Mouse (Mus musculus): ENCODE measurements at regions not wholly inside any gene's neighbourhood (a gene's known extent, or its start where the extent isn't known, plus 50 kb on each side); places are given as distances from the start of the nearest gene placed in this dataset.

DNA sequence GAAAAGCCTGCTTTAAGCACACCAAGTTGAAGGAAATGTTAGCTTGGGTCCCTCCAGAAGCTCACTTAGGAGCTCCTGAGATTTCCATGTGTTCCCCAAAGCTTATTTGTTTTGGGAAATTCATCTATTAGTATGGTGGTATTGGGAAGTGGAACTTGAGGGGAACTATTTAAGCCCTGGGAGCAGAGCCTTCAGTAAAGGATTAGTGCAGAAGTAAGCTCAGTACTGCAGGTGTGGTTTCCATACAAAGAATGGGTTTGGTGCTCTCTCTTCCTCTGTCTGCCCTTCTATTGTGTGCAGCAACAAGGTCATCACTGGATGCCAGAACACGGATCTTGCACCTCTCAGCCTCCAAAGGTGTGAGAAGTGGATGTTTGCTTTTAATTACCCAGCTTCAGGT, 57.2 kb downstream of the Foxa2 start:
- no peak overlapping the region for H3K4me3 ChIP-seq (ENCODE audit: low read depth, low read length)
- no peak overlapping the region for H3K4me2 ChIP-seq (ENCODE audit: low read depth)
- WGBS = 65% methylated on average over 1 of the region's 1 CpGs
- H3K36me3 ChIP-seq (ENCODE audit: insufficient read depth) = no peaks in the 10 kb centered on the region
- TF ChIP-seq CTCF (IDR thresholded peaks at IDR 0.05; ENCODE audit: low read depth) = no peak
- no peak overlapping the region for H3K9ac ChIP-seq
- H3K9me3 ChIP-seq (ENCODE audit: low read length) = no peaks in the 10 kb centered on the region
- DNase-seq (no peak), ATAC-seq (no peak)
- H3K27ac ChIP-seq (ENCODE audit: low read depth, low read length) = no peak overlapping the region
- no peaks in the 10 kb centered on the region for H3K4me1 ChIP-seq (ENCODE audit: insufficient read depth)
- H3K27me3 ChIP-seq (ENCODE audit: insufficient read depth, low read length) = no peaks in the 10 kb centered on the region

- DNase-seq (no peak), ATAC-seq (no peak)
- H3K4me1 ChIP-seq (ENCODE audit: insufficient read depth) = no peaks in the 10 kb centered on the region
- H3K27me3 ChIP-seq (ENCODE audit: insufficient read depth, low read length) = no peaks in the 10 kb centered on the region; the same call in 1 of the 2 replicates
- no peak for TF ChIP-seq CTCF (IDR thresholded peaks at IDR 0.05; ENCODE audit: low read depth)
- no peak overlapping the region for H3K4me3 ChIP-seq (ENCODE audit: low read depth, low read length)
- H3K36me3 ChIP-seq (ENCODE audit: insufficient read depth) = no peaks in the 10 kb centered on the region
- H3K9me3 ChIP-seq (ENCODE audit: low read length) = no peaks in the 10 kb centered on the region
- H3K9ac ChIP-seq = no peak overlapping the region
- H3K27ac ChIP-seq (ENCODE audit: low read depth, low read length) = no peak overlapping the region
- no peak overlapping the region for H3K4me2 ChIP-seq (ENCODE audit: low read depth)
These were observed 58.2 kb downstream of the Foxa2 start for GRCm38 (mm10) chr2:147988586-147988985.

DNA sequence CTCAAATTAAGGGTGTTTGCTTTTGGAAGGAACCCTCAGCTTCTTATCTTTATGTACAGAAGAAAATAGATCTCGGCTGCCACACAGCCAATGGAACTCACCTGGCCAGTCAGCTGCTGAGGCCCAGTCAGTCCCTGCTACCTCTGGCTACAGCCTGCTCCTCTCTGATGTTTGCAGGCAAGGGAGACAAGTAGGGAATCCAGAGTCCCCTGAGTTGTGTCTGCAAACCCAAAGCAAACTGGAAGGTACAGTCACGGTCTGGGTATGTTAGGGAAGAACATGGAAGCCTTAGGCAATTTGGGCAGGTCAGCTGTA, 61.6 kb downstream of the Foxa2 start:
- WGBS = 90% methylated on average over 2 of the region's 2 CpGs
- no peak for TF ChIP-seq CTCF (IDR thresholded peaks at IDR 0.05; ENCODE audit: low read depth)
- Histone ChIP-seq H3K4me3 (ENCODE audit: low read depth, low read length) (no peak overlapping the region), H3K4me2 (ENCODE audit: low read depth) (no peak overlapping the region), H3K4me1 (ENCODE audit: insufficient read depth) (no peaks in the 10 kb centered on the region), H3K27ac (ENCODE audit: low read depth, low read length) (no peak overlapping the region), H3K9ac (no peak overlapping the region), H3K9me3 (ENCODE audit: low read length) (no peaks in the 10 kb centered on the region), H3K36me3 (ENCODE audit: insufficient read depth) (no peaks in the 10 kb centered on the region), H3K27me3 (ENCODE audit: insufficient read depth, low read length) (no peaks in the 10 kb centered on the region; the same call in 1 of the 2 replicates)
- no peak for ATAC-seq
- no peak for DNase-seq

GRCm38 (mm10) chr2:147984547-147985260, 62.1 kb downstream of the Foxa2 start:
- H3K9me3 ChIP-seq (ENCODE audit: low read length) = no peaks in the 10 kb centered on the region
- DNase-seq = no peak
- H3K4me3 ChIP-seq (ENCODE audit: low read depth, low read length) = no peak overlapping the region
- H3K27ac ChIP-seq (ENCODE audit: low read depth, low read length) = no peak overlapping the region
- TF ChIP-seq CTCF (IDR thresholded peaks at IDR 0.05; ENCODE audit: low read depth) = no peak
- 43% methylated on average over 12 of the region's 12 CpGs for WGBS
- ATAC-seq = peak; percentile 27; the same call in 1 of the 2 replicates
- H3K4me1 ChIP-seq (ENCODE audit: insufficient read depth) = no peaks in the 10 kb centered on the region
- no peaks in the 10 kb centered on the region; the same call in 1 of the 2 replicates for H3K27me3 ChIP-seq (ENCODE audit: insufficient read depth, low read length)
- H3K4me2 ChIP-seq (ENCODE audit: low read depth) = no peak overlapping the region
- H3K9ac ChIP-seq = no peak overlapping the region
- H3K36me3 ChIP-seq (ENCODE audit: insufficient read depth) = no peaks in the 10 kb centered on the region

GRCm38 (mm10) chr2:147980929-147981479, 65.8 kb downstream of the Foxa2 start:
- no peak overlapping the region for H3K4me2 ChIP-seq (ENCODE audit: low read depth)
- H3K9me3 ChIP-seq (ENCODE audit: low read length) = no peaks in the 10 kb centered on the region
- no peak overlapping the region for H3K9ac ChIP-seq
- H3K27me3 ChIP-seq (ENCODE audit: insufficient read depth, low read length) = no peaks in the 10 kb centered on the region; the same call in 1 of the 2 replicates
- H3K27ac ChIP-seq (ENCODE audit: low read depth, low read length) = no peak overlapping the region
- ATAC-seq (no peak), DNase-seq (no peak)
- no peaks in the 10 kb centered on the region for H3K36me3 ChIP-seq (ENCODE audit: insufficient read depth)
- 14% methylated on average over 6 of the region's 6 CpGs for WGBS
- TF ChIP-seq CTCF (IDR thresholded peaks at IDR 0.05; ENCODE audit: low read depth) = no peak
- H3K4me3 ChIP-seq (ENCODE audit: low read depth, low read length) = no peak overlapping the region
- no peaks in the 10 kb centered on the region for H3K4me1 ChIP-seq (ENCODE audit: insufficient read depth)

- Histone ChIP-seq H3K9ac (no peak overlapping the region), H3K9me3 (ENCODE audit: low read length) (no peaks in the 10 kb centered on the region), H3K4me1 (ENCODE audit: insufficient read depth) (no peaks in the 10 kb centered on the region), H3K4me3 (ENCODE audit: low read depth, low read length) (no peak overlapping the region), H3K27me3 (ENCODE audit: insufficient read depth, low read length) (no peaks in the 10 kb centered on the region; the same call in 1 of the 2 replicates), H3K27ac (ENCODE audit: low read depth, low read length) (no peak overlapping the region), H3K36me3 (ENCODE audit: insufficient read depth) (no peaks in the 10 kb centered on the region), H3K4me2 (ENCODE audit: low read depth) (no peak overlapping the region)
- WGBS = 94% methylated on average over 1 of the region's 1 CpGs
- TF ChIP-seq CTCF (IDR thresholded peaks at IDR 0.05; ENCODE audit: low read depth) = no peak
- ATAC-seq = no peak
- no peak for DNase-seq
These were observed 66.4 kb downstream of the Foxa2 start for GRCm38 (mm10) chr2:147980408-147980807.

- no peaks in the 10 kb centered on the region for H3K36me3 ChIP-seq (ENCODE audit: insufficient read depth)
- no peak overlapping the region for H3K4me2 ChIP-seq (ENCODE audit: low read depth)
- WGBS = 92% methylated on average over 4 of the region's 4 CpGs
- H3K27me3 ChIP-seq (ENCODE audit: insufficient read depth, low read length) = no peaks in the 10 kb centered on the region; the same call in 1 of the 2 replicates
- no peak for TF ChIP-seq CTCF (IDR thresholded peaks at IDR 0.05; ENCODE audit: low read depth)
- H3K27ac ChIP-seq (ENCODE audit: low read depth, low read length) = no peak overlapping the region
- no peak for ATAC-seq
- no peaks in the 10 kb centered on the region for H3K9me3 ChIP-seq (ENCODE audit: low read length)
- no peak for DNase-seq
- no peak overlapping the region for H3K9ac ChIP-seq
- no peaks in the 10 kb centered on the region for H3K4me1 ChIP-seq (ENCODE audit: insufficient read depth)
- H3K4me3 ChIP-seq (ENCODE audit: low read depth, low read length) = no peak overlapping the region
These were observed 67.0 kb downstream of the Foxa2 start for GRCm38 (mm10) chr2:147979660-147980364.

Measured in forebrain, postnatal 0 days (tissue).